Mouse (Mus musculus): ENCODE data around the gene Aars2.

GRCm38 (mm10) chr17:45568990-45569389 lies 62.3 kb downstream of the Aars2 start:
- TF ChIP-seq CTCF (IDR thresholded peaks at IDR 0.05): no peak
- no peak for TF ChIP-seq EP300 (IDR thresholded peaks at IDR 0.05)
